Mouse (Mus musculus): ENCODE data around the gene Lpin1. TPM values are rescaled to one million over a fixed set of nuclear protein-coding genes. Genes with fewer than 3 reads are reported as not detected.

Gene Lpin1
- polyA plus RNA-seq, 1 experiment from 2014 or later, result 7.1 TPM

DNA sequence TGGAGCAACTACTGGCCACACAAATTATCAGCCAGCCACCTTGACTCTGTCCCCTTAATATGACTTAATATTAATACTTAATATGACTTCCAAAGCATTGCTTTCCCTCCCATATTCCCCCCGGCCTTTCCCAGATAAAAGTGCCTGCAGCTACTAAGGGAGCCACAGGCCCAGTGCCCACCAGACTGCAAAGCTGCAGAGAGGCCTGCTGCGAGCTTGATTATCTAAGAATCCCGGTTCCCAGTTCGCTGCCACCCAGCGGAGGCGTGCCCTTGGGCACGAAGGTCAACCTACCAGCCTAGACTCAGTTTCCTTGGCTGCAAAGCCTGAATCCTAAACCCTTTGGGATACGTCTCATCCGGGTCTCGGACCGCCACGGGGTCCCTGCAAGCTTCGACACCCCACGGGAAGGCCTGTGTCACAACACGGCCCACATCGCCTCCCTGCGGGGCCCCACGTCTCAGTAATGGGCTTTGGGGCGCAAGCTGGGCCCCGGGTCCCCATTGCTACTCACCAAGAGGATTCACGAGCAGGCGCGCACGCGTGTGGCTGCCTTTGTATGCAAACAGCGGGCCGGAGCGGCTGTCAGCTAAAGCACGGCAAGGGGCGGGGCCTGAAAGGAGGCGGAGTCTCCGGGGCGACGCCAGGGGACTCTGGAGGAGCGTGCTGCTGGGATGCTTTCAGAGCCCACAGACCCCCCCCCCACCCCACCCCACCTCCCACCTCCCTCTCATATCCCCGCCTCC is 21.4 kb downstream of the Lpin1 start:
- DNase-seq (ENCODE audit: low spot score), result peak; percentile 95
- peak; percentile 84 for ATAC-seq (ENCODE audit: insufficient number of reproducible peaks, low FRiP score, low TSS enrichment, low read depth)
- H3K4me3 ChIP-seq (ENCODE audit: low read depth, low read length), result peak overlapping the region; percentile 64
- H3K4me2 ChIP-seq (ENCODE audit: low read depth, severe bottlenecking), result peak overlapping the region; percentile 76
- no peaks in the 10 kb centered on the region for H3K27me3 ChIP-seq (ENCODE audit: control insufficient read depth, insufficient read depth, low read length)
- H3K27ac ChIP-seq (replicated peaks; ENCODE audit: low read depth, low read length), result no peak overlapping the region
- peaks cover 17% of the 10 kb centered on the region for H3K4me1 ChIP-seq (ENCODE audit: control insufficient read depth, insufficient read depth, low read length)
- no peaks in the 10 kb centered on the region for H3K36me3 ChIP-seq (ENCODE audit: control insufficient read depth, insufficient read depth, low read length)
- H3K9ac ChIP-seq (ENCODE audit: low read length), result peak overlapping the region; percentile 69
- WGBS, result under 1% methylated on average over 35 of the region's 36 CpGs
- H3K9me3 ChIP-seq (ENCODE audit: control insufficient read depth, low read length), result no peaks in the 10 kb centered on the region

- WGBS, result 36% methylated on average over 7 of the region's 7 CpGs
- no peak for ATAC-seq (ENCODE audit: insufficient number of reproducible peaks, low FRiP score, low TSS enrichment, low read depth)
- H3K36me3 ChIP-seq (ENCODE audit: control insufficient read depth, insufficient read depth, low read length), result no peaks in the 10 kb centered on the region
- H3K27ac ChIP-seq (replicated peaks; ENCODE audit: low read depth, low read length), result no peak overlapping the region
- H3K9me3 ChIP-seq (ENCODE audit: control insufficient read depth, low read length), result no peaks in the 10 kb centered on the region
- peak overlapping the region; percentile 69 for H3K9ac ChIP-seq (ENCODE audit: low read length)
- no peaks in the 10 kb centered on the region for H3K27me3 ChIP-seq (ENCODE audit: control insufficient read depth, insufficient read depth, low read length)
- peaks cover 19% of the 10 kb centered on the region for H3K4me1 ChIP-seq (ENCODE audit: control insufficient read depth, insufficient read depth, low read length)
- peak overlapping the region; percentile 76 for H3K4me2 ChIP-seq (ENCODE audit: low read depth, severe bottlenecking)
- H3K4me3 ChIP-seq (ENCODE audit: low read depth, low read length), result peak overlapping the region; percentile 64
- no peak for DNase-seq (ENCODE audit: low spot score)
Measured at GRCm38 (mm10) chr12:16588396-16589042, 22.2 kb downstream of the Lpin1 start.

GRCm38 (mm10) chr12:16587767-16588166 is 23.0 kb downstream of the Lpin1 start:
- no peaks in the 10 kb centered on the region for H3K27me3 ChIP-seq (ENCODE audit: control insufficient read depth, insufficient read depth, low read length)
- DNase-seq (ENCODE audit: low spot score), result no peak
- H3K4me1 ChIP-seq (ENCODE audit: control insufficient read depth, insufficient read depth, low read length), result peaks cover 19% of the 10 kb centered on the region

GRCm38 (mm10) chr12:16587111-16587510 is 23.7 kb downstream of the Lpin1 start:
- no peak overlapping the region for H3K27ac ChIP-seq (replicated peaks; ENCODE audit: low read depth, low read length)
- H3K9me3 ChIP-seq (ENCODE audit: control insufficient read depth, low read length), result no peaks in the 10 kb centered on the region
- H3K4me2 ChIP-seq (ENCODE audit: low read depth, severe bottlenecking), result no peak overlapping the region
- H3K4me1 ChIP-seq (ENCODE audit: control insufficient read depth, insufficient read depth, low read length), result peaks cover 17% of the 10 kb centered on the region
- H3K4me3 ChIP-seq (ENCODE audit: low read depth, low read length), result no peak overlapping the region
- DNase-seq (ENCODE audit: low spot score) (no peak), ATAC-seq (ENCODE audit: insufficient number of reproducible peaks, low FRiP score, low TSS enrichment, low read depth) (no peak)
- 79% methylated on average over 2 of the region's 2 CpGs for WGBS
- no peak overlapping the region for H3K9ac ChIP-seq (ENCODE audit: low read length)
- H3K27me3 ChIP-seq (ENCODE audit: control insufficient read depth, insufficient read depth, low read length), result no peaks in the 10 kb centered on the region
- H3K36me3 ChIP-seq (ENCODE audit: control insufficient read depth, insufficient read depth, low read length), result no peaks in the 10 kb centered on the region

More at GRCm38 (mm10) chr12:16587767-16588166, 23.0 kb downstream of the Lpin1 start:
- H3K4me3 ChIP-seq (ENCODE audit: low read depth, low read length), result no peak overlapping the region
- ATAC-seq (ENCODE audit: insufficient number of reproducible peaks, low FRiP score, low TSS enrichment, low read depth), result no peak
- H3K4me2 ChIP-seq (ENCODE audit: low read depth, severe bottlenecking), result no peak overlapping the region
- no peak overlapping the region for H3K27ac ChIP-seq (replicated peaks; ENCODE audit: low read depth, low read length)
- H3K9ac ChIP-seq (ENCODE audit: low read length), result no peak overlapping the region
- WGBS, result 81% methylated on average over 5 of the region's 5 CpGs
- H3K36me3 ChIP-seq (ENCODE audit: control insufficient read depth, insufficient read depth, low read length), result no peaks in the 10 kb centered on the region
- H3K9me3 ChIP-seq (ENCODE audit: control insufficient read depth, low read length), result no peaks in the 10 kb centered on the region

DNA sequence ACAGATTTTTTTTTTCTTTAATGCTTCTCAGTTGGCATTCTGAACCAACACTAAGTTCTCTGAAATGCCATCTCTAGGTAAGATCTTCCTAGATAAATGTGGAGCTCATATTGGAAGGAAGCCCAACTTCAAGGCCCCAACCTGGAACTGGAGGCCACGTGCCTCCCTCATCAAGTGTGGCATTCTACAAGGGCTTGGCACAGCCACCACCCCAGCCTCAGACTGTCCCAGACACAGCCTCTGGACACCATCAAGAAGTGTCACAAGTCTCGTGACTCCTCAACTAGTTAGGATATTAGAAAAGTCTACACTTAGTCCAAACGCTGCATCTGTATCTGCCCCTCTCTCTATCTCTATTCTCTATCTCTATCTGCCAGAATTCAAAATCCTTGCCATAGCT is 25.8 kb downstream of the Lpin1 start:
- no peaks in the 10 kb centered on the region for H3K36me3 ChIP-seq (ENCODE audit: control insufficient read depth, insufficient read depth, low read length)
- no peak overlapping the region for H3K9ac ChIP-seq (ENCODE audit: low read length)
- H3K4me2 ChIP-seq (ENCODE audit: low read depth, severe bottlenecking), result no peak overlapping the region
- no peaks in the 10 kb centered on the region for H3K9me3 ChIP-seq (ENCODE audit: control insufficient read depth, low read length)
- no peaks in the 10 kb centered on the region for H3K27me3 ChIP-seq (ENCODE audit: control insufficient read depth, insufficient read depth, low read length)
- H3K4me3 ChIP-seq (ENCODE audit: low read depth, low read length), result no peak overlapping the region
- DNase-seq (ENCODE audit: low spot score) (no peak), ATAC-seq (ENCODE audit: insufficient number of reproducible peaks, low FRiP score, low TSS enrichment, low read depth) (no peak)
- peaks cover 7% of the 10 kb centered on the region for H3K4me1 ChIP-seq (ENCODE audit: control insufficient read depth, insufficient read depth, low read length)
- no peak overlapping the region for H3K27ac ChIP-seq (replicated peaks; ENCODE audit: low read depth, low read length)
- WGBS, result 82% methylated on average over 3 of the region's 3 CpGs

GRCm38 (mm10) chr12:16584035-16584682 is 26.6 kb downstream of the Lpin1 start:
- no peak for DNase-seq (ENCODE audit: low spot score)
- H3K4me3 ChIP-seq (ENCODE audit: low read depth, low read length), result no peak overlapping the region
- no peak overlapping the region for H3K9ac ChIP-seq (ENCODE audit: low read length)
- H3K27me3 ChIP-seq (ENCODE audit: control insufficient read depth, insufficient read depth, low read length), result no peaks in the 10 kb centered on the region
- no peak overlapping the region for H3K4me2 ChIP-seq (ENCODE audit: low read depth, severe bottlenecking)
- no peak for ATAC-seq (ENCODE audit: insufficient number of reproducible peaks, low FRiP score, low TSS enrichment, low read depth)
- H3K27ac ChIP-seq (replicated peaks; ENCODE audit: low read depth, low read length), result no peak overlapping the region
- H3K4me1 ChIP-seq (ENCODE audit: control insufficient read depth, insufficient read depth, low read length), result peaks cover 7% of the 10 kb centered on the region
- no peaks in the 10 kb centered on the region for H3K9me3 ChIP-seq (ENCODE audit: control insufficient read depth, low read length)
- H3K36me3 ChIP-seq (ENCODE audit: control insufficient read depth, insufficient read depth, low read length), result no peaks in the 10 kb centered on the region
- 52% methylated on average over 14 of the region's 14 CpGs for WGBS

GRCm38 (mm10) chr12:16583313-16583712 is 27.5 kb downstream of the Lpin1 start:
- Histone ChIP-seq H3K36me3 (ENCODE audit: control insufficient read depth, insufficient read depth, low read length) (no peaks in the 10 kb centered on the region), H3K4me3 (ENCODE audit: low read depth, low read length) (no peak overlapping the region), H3K9ac (ENCODE audit: low read length) (no peak overlapping the region), H3K9me3 (ENCODE audit: control insufficient read depth, low read length) (no peaks in the 10 kb centered on the region), H3K4me1 (ENCODE audit: control insufficient read depth, insufficient read depth, low read length) (0 out of 2 replicates have a peak, but pooled peaks cover 2% of the 10 kb centered on the region), H3K4me2 (ENCODE audit: low read depth, severe bottlenecking) (no peak overlapping the region), H3K27ac (replicated peaks; ENCODE audit: low read depth, low read length) (no peak overlapping the region), H3K27me3 (ENCODE audit: control insufficient read depth, insufficient read depth, low read length) (no peaks in the 10 kb centered on the region)
- no peak for ATAC-seq (ENCODE audit: insufficient number of reproducible peaks, low FRiP score, low TSS enrichment, low read depth)
- DNase-seq (ENCODE audit: low spot score), result no peak
- 92% methylated on average over 3 of the region's 3 CpGs for WGBS

GRCm38 (mm10) chr12:16580306-16580705 is 30.5 kb downstream of the Lpin1 start:
- WGBS, result 83% methylated on average over 9 of the region's 9 CpGs
- no peak overlapping the region for H3K4me3 ChIP-seq (ENCODE audit: low read depth, low read length)

More at GRCm38 (mm10) chr12:16580306-16580705, 30.5 kb downstream of the Lpin1 start:
- Histone ChIP-seq H3K36me3 (ENCODE audit: control insufficient read depth, insufficient read depth, low read length) (no peaks in the 10 kb centered on the region), H3K9ac (ENCODE audit: low read length) (no peak overlapping the region), H3K27me3 (ENCODE audit: control insufficient read depth, insufficient read depth, low read length) (no peaks in the 10 kb centered on the region), H3K27ac (replicated peaks; ENCODE audit: low read depth, low read length) (no peak overlapping the region), H3K4me2 (ENCODE audit: low read depth, severe bottlenecking) (no peak overlapping the region), H3K4me1 (ENCODE audit: control insufficient read depth, insufficient read depth, low read length) (0 out of 2 replicates have a peak, but pooled peaks cover 2% of the 10 kb centered on the region), H3K9me3 (ENCODE audit: control insufficient read depth, low read length) (no peaks in the 10 kb centered on the region)
- DNase-seq (ENCODE audit: low spot score) (no peak), ATAC-seq (ENCODE audit: insufficient number of reproducible peaks, low FRiP score, low TSS enrichment, low read depth) (no peak)
